Mouse (Mus musculus) layer of hippocampus, postnatal 25 days (tissue): ENCODE data around the gene Zscan26. TPM values are rescaled to one million over a fixed set of nuclear protein-coding genes. Genes with fewer than 3 reads are reported as not detected.
"Not testable (repeated sequence)": the region's sequence is repeated elsewhere in the genome, so short reads cannot be mapped to it uniquely, and the experiment has no call there.

ENCODE experiments used
- DNase-seq, 2 experiments: peaks; one replicate each; pipeline ENCODE4 v3.0.0; 2022; ENCODE audit warnings: mixed read lengths in 2 of 2, low spot score in 1 of 2; ENCODE audit errors: extremely low spot score in 1 of 2
- total RNA-seq, 2 experiments: library from RNA; stranded (reverse); gene quantifications; 2 replicates each; pipeline ENCODE4 v1.2.3; 2021

Zscan26 gene
- total RNA-seq: 10 to 100 TPM; 45.3 to 47.3 TPM

DNA sequence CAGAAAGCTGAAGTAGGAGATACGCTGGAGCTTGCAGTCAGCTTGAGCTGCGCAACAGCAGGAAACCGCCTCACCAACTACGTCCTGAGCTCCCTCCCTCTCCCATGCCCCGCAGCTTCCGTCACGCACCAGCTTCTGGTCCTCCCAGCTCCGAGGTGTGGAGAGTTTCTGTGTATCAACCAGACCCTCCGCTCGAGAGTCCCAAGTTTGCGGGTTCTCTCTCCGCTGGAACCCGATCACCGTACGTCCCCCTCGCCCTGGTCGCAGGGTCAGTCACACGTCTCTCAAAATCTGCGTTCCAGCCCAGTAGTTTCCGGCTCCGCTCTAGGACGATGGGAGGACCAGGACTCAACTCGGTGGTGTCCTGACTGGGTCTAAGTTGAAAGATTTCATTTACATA lies at the start of gene Zscan26:
Zscan26 (minus strand) TSS at position 282 of the 400 bp plus-strand sequence.
- peak; percentile 78 to 82 for DNase-seq

DNA sequence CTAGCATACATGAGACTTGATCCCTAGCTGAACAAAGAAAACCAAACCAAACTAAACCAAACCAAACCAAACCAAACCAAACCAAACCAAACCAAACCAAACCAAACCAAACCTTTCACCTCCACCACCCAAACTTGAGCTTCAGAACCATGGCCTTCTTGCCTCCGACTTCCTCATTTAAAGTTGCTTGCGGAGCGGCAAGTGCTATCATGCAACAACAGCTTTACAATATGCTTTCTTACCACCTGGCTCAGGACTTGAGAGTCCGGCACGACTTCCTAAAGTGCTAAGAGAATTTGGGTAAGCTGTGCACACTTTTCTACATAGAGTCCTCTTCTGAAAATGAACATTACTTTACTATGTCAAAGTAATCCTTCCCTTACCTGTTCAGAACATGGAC lies 48.8 kb upstream of the Zscan26 start:
- DNase-seq: no peak

DNA sequence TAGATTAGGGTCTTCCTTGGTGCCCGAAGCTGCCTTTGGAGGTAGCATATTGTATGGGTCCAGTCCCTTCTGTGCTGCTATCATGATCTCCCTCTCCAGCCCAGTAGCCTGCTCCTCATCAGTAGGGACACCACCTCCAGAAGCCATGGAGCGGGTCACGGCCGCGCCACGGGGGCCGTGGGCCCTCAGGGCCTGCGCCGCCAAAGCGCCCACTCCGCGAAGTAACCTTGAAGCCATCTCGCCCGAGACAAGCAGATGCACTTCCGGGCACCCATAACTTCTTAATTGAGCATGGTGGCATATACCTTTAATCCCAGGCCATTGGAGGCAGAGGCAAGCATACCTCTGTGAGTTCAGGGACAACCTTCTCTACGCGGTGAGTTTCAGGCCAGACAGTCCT lies 47.7 kb upstream of the Zscan26 start, which contains the start of gene Gm11273:
Gm11273 (minus strand) TSS at position 237 of the 400 bp plus-strand sequence.
- not testable (repeated sequence) for DNase-seq

DNA sequence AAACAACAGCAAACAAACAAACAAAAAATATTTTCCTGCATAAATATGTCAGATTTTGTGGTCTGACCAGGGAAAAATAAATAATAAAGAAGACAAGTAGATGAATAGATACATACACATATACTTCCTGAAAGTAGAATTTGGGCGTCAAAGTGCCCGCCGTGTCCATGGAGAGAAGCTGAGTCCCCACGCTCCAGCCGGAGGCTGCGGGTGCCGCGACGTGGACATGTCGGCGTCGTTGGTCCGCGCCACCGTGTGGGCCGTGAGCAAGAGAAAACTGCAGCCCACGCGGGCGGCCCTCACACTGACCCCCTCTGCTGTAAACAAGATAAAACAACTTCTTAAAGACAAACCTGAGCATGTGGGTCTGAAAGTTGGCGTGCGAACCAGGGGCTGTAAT lies 41.5 kb upstream of the Zscan26 start, which contains the start of gene AK157302:
AK157302 (plus strand) TSS at position 144 of the 400 bp plus-strand sequence.
- no peak for DNase-seq

DNA sequence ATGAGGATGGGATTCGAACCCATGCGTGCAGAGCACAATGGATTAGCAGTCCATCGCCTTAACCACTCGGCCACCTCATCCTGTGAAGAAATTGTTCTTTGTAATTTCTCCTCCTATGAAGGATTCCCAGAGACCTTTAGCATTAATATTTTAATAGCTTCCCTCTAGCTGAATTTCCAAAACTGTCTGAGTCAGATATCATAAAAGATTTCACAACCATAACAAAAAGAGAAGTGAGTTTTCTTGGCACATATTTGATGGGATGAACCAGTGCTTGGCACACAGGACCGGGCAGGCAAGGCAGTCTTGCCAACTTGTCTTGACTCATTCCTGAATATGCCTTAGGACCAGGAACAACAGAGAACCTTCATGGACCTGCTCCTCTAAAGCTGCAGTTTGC lies 39.3 kb upstream of the Zscan26 start:
- no peak for DNase-seq

DNA sequence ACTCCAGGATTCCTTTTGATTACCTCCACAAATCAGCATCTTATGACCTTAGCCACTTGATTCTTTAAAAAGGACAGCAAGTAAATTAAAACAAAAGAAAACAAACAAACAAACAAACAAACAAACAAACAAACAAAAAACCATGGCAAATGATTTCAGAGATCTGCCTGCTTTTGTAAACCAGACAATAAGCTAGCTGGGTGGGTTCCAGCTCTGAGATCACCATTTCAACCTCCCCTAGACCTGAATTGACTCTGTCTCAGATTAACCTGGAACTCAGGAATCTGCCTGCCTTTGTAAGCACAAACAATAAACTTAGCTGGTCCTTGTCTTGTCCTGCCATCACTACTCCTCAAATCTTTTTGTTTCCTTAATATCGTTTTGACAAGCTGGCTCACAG lies 33.4 kb upstream of the Zscan26 start:
- DNase-seq: no peak

DNA sequence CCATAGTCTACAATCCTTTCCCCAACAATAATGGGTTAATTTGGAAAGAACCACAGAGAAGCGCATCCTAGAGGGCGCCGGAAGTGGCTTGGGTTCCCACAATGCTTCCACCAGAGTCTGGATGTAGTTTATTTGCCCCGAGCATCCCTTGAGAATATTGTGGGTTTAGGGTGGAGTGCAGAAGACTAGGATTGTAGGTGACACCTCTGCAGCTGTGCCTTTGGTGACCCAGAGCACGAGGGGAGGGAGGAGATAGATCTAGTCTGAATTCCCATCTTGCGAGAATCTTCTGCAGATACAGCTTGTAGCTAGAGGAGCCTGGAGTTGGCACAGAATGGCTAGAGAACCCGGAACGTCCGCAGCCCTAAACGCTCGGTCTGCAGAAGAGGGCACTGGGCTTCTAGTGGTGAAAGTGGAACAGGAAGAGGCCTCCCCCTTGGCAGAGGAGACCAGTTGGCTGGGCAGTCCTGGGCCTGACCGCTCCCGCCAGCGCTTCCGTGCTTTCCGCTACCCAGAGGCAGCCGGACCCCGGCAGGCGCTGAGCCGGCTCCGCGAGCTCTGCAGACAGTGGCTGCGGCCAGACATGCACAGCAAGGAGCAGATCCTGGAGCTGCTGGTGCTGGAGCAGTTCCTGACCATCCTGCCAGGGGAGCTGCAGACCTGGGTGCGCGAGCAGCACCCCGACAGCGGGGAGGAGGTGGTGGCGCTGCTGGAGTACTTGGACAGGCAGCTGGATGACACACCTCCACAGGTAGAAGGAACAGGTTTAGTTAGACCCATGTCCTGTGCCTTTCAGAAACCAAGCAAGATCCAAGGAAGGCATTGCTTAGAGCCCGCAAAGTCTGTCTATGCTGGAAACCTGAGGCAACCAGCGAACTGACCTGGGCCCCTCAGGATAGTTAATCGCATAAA lies 25.5 kb upstream of the Zscan26 start, which contains the start of the genes Zkscan4 and Gm10065:
Zkscan4 (plus strand) TSS at position 149 of the 912 bp plus-strand sequence.
Gm10065 (minus strand) TSS at position 683 of the 912 bp plus-strand sequence.
- peak; percentile 61 to 62 for DNase-seq

DNA sequence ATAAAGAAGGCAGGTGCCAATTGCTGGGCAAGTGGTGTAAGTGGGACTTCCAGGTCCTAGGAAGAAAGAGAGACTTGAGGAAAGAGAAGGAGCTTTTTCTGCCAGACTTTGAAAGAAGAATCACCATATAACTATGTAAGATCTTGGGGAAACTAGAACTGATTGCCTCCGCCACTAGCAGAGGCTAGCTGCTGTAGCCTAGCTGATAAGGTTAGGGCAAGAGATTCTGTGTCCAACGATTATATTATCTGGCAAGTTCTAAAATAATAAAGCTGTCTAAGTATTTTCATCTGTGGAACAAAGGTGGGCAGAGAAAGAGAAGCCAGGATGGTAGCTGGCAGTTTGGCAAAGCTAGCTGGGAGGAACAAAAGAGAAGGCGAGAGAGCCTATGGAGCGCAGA lies 18.9 kb upstream of the Zscan26 start:
- DNase-seq: no peak

DNA sequence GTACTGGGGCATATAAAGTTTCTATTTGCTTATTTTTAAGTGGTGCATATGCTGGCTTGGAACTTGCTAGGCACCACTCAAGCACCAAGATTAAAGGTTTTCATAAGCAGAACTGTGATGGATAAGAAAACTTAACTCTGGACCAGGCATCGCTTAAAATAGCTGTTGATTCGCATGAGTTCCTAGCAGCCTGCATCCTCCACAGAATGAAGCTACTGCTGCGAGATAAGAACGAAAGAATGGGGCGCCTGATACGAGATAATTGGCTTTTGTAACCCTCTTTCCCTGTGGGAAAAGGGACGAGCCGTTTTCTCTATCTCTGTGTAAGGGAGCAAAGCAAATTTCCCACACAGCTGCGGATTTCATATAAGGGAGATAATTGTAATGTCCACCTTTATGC lies 15.6 kb upstream of the Zscan26 start:
- no peak for DNase-seq

DNA sequence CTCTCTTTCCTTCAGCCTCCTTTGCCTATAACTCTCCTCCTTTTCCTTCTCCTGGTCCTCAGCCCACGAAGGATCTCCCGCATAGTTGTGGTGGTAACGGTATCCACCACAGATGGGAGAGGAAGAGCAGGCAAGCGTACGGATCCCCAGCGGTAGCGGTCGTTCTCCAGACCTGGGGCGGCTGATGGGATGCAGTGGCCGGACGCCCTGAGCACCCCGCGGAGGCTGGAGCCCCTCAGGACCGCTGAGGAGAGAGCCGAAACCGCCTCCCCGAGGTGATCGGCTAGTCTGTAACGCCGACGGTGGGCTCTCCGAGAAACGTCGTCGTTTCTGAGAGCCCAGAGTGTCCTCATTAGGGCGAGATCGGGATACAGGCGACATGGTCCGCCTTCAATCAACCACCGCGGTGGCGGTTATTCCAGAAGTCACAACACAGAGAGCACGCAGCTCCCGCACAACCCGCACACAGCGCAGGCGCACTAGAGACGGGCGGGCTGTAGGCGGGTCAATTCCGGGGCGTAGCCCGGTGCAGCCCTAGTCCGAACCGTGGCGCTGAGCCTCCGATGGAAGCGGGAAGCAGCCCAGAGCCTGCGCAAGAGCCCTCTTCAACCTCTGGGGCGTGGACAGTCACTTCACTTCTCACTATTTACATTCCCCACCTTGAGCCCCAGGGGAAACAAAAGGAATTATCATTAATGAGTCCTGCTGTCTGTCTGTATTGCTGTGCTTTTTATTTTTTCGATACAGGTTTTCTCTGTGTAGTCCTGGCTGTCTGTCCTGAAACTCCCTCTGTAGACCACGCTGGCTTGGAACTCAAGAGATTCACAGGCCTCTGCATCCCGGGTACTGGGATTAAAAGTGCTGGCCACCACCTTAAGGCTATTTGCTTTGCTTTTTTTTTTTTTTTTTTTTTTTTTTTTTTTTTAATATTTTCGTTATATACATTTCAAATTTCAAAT lies 14.8 kb upstream of the Zscan26 start, which contains the start of gene Nkapl:
Nkapl (minus strand) TSS at position 449 of the 959 bp plus-strand sequence.
- DNase-seq: peak; percentile 52 to 63

DNA sequence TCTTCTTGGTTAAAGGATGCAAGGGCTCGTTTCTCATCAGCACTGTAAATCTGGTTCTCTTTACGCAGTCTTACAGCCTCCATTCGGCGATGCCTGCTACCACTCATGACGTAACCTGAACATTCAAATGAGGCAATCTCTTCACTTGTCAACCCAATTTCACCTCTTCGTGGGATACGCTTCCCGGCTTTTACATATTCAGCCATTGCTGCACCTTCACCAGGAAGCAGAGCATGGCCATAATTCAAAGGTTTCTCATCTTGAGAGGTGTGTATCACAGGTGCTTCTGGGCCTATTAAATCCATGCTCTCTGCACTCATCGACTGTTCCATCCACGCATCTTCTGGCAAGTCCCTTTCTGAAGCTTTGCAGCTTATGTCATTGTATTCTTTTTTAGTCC lies 13.8 kb upstream of the Zscan26 start:
- DNase-seq: no peak

DNA sequence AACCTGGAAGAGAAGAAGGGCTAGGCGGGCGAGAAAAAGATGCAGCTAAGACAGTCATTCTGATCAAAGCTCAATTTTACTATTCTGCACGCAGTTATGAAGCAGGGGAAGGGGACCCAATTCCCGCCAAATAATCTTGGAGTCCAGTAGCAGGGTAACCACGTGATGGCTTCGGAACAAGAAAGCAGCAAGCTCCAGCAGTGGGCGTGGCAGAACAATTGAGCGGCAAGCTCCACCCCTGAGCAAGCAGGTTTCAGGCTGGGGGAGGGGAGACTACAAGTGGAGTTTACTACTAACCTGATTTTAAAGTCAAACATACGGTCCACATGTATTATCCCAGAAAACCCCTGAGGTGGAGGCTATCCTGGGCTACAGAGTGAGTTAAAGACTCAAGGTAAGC lies 9.0 kb upstream of the Zscan26 start:
- DNase-seq: not testable (repeated sequence)

DNA sequence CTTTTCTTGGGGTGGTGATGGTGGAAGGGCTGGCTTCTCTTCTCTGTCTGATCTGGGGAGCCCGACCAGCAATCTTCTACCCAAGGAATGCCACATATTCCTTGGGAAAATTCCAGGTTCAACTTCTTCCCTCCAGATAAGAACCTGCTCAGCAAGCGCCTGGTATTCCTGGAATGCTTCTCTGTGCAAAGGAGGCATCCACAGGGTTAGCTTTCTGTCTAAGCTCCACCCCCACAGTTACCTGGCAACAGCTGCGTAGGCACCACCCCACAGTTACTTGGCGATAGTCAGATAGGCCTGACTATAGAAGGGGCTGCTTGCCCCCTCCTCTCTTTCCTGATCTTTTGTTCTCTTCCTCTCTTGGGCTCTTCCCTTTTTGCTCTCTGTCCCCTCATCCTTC lies 2.8 kb upstream of the Zscan26 start:
- no peak for DNase-seq

DNA sequence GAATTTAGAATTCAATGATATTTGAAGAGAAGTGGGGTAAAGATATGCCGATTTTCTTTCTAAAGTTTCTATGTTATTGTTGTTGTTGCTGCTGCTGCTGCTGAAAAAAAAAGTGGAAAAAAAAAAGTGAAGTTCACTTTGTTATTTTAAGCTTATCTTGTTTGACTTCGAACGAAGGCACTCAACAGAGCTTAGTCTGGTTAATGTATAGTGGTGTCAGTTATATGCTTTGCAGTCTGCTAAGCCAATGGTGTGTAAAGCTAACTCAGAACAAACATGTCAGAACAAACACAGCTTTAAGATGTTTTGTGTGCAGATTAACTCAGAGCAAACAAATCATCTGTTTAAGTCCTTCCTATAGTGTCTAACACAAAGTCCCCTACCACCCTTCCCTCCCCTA lies 603 bp upstream of the Zscan26 start:
- DNase-seq: no peak

DNA sequence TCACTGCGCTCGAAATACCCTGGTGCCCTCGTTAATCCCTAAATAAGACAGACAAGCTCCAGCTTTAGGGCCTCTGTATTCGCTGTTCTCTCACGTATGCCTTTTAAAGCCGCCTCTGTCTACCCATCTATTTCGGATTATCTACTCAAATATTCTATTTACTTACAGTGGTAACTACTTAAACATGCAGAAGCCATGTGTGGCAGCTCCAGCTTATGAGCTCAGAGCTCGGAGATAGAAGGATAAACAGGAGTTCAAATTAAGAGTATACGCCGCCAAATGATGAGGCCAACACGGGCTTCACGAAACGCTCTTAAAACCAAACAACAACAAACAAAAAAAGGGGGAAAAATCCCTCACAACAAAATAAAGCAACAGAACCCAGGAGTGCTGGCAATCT lies 488 bp downstream of the Zscan26 start:
- no peak for DNase-seq

DNA sequence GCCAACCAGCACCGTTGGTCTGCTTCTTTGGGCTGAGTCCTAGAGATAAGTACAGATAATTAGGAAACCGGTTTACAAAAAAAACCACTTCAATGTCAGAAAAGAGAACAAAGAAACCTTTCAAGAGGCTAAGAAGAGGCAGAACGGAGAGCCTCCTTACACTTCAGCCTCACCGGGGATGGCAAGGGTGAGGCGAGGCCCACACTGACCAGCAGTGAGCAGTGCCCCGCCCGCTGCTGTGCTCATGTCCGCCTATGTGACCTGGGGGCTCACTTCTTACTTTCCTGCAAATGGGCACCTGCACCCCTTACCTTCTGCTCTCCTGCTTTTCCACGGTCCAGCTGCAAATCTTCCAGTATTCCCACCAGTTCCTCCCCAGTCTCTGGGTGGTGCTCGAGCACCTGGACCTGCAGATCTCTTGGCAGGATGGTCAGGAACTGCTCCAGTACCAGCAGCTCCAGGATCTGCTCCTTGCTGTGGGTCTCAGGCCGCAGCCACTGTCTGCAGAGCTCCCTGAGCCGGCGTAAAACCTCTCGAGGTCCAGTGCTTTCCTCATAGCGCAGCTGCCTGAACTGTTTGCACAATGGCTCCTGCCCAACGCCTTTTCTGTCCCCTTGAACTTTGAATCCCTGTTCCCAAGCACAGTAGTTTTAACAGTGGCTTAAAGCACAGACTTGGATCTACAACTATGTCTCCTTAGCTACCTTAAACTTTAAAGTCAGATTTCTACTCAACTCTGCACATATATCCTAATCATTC lies 5.5 kb downstream of the Zscan26 start:
- no peak for DNase-seq

DNA sequence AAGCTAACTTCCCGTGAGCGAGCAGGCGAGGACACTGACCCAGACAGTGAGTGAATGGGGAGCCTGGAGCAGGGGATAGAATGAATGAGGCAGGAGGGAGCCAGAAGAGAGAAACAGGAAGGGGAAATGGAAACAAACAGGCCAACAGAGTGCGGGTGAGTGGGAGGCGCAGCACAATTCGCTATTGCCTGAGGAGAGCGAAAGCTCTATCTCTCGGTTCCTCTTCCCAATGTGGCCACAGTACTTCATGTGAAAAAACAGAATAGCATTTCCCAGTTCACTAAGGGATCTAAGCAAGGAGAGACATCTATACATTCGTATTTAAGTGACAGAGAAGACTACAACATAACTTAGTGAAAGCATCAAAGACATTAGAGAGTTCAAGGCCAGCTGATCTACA lies 6.7 kb downstream of the Zscan26 start:
- no peak for DNase-seq

DNA sequence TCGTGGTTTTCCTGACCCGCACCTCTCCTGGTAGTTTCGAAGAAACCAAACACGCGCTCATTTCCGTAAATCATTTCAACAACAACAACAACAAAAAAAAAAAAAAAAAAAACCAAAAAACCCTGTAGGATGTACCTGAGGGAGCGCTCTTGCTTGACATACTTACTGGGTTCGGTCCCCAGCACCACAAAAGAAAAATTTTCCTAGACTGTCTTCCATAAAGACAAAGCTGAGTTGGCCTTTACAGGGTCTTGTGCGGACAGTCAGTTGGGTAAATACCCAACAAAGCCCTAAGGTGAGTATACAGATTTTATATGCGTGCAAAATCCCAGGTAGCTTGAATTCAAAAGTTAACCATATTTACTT lies 12.3 kb downstream of the Zscan26 start:
- no peak for DNase-seq

DNA sequence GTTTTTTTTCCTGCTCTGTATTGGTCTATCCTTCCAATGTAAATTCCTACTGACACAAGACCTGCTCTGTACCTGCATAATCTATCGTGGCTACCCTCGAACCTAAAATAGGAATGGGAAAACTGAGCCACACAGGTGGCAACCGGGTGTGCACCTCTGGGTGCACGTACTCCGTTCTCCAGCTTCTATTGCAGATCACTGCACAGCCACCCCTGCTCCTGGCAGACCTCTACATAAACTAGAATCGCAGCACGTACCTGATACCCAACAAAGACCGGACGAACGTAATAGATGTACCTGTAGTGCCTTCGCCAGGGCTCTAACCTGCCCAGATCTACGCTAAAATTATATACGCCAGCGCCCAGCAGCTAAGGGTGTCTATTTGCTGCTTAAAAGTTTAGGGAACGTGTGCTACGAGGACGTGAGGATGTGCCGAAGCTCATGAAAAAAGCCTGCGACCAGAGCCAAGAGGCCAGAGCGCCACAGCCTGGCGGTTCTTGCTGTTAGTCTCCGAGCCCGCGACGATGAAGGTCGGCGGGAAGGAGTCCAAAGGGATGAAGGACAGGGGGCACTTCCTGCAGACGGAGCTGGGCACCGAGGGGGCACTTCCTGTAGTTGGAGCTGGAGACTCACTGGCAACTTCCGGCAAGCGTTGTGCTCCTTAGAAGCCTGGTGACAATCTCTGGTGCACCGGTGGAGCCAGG lies 12.9 kb downstream of the Zscan26 start, which contains the start of gene Pgbd1:
Pgbd1 (minus strand) TSS at position 556 of the 704 bp plus-strand sequence.
- DNase-seq: peak; percentile 57 to 59
